Mouse (Mus musculus): ENCODE measurements around the gene Swsap1. TPM values are rescaled to one million over a fixed set of nuclear protein-coding genes. Genes with fewer than 3 reads are reported as not detected.

Gene Swsap1
- polyA plus RNA-seq, 1 experiment from 2014 or later, result 2.1 TPM

- Histone ChIP-seq H3K4me1 (replicated peaks) (peaks cover 19% of the 10 kb centered on the region), H3K9me3 (replicated peaks) (no peaks in the 10 kb centered on the region), H3K27me3 (peaks cover 90% of the 10 kb centered on the region), H3K36me3 (no peaks in the 10 kb centered on the region), H3K9ac (no peak overlapping the region), H3K27ac (no peak overlapping the region), H3K4me2 (no peak overlapping the region), H3K4me3 (replicated peaks) (no peak overlapping the region)
- ATAC-seq (ENCODE audit: low read depth), result no peak
- WGBS (ENCODE audit: insufficient replicate concordance), result 59% methylated on average over 4 of the region's 4 CpGs
- no peak for DNase-seq
These were observed 36.7 kb downstream of the Swsap1 start for GRCm38 (mm10) chr9:21992227-21992626.

- H3K4me3 ChIP-seq (replicated peaks), result no peak overlapping the region
- no peaks in the 10 kb centered on the region for H3K9me3 ChIP-seq (replicated peaks)
- no peaks in the 10 kb centered on the region for H3K36me3 ChIP-seq
- H3K27me3 ChIP-seq, result peaks cover 76% of the 10 kb centered on the region
- no peak for DNase-seq
- no peak overlapping the region for H3K9ac ChIP-seq
- no peak overlapping the region for H3K4me2 ChIP-seq
- 0 out of 2 replicates have a peak, but pooled peaks cover 3% of the 10 kb centered on the region for H3K4me1 ChIP-seq (replicated peaks)
- WGBS (ENCODE audit: insufficient replicate concordance), result 59% methylated on average over 3 of the region's 3 CpGs
- no peak overlapping the region for H3K27ac ChIP-seq
- ATAC-seq (ENCODE audit: low read depth), result no peak
These were observed 40.8 kb downstream of the Swsap1 start for GRCm38 (mm10) chr9:21996178-21996867.

- H3K4me2 ChIP-seq, result no peak overlapping the region
- no peak overlapping the region for H3K27ac ChIP-seq
- H3K9ac ChIP-seq, result no peak overlapping the region
- ATAC-seq (ENCODE audit: low read depth) (no peak), DNase-seq (no peak)
- H3K9me3 ChIP-seq (replicated peaks), result no peaks in the 10 kb centered on the region
- 77% methylated on average over 6 of the region's 6 CpGs for WGBS (ENCODE audit: insufficient replicate concordance)
- H3K4me3 ChIP-seq (replicated peaks), result no peak overlapping the region
- peaks cover 37% of the 10 kb centered on the region for H3K27me3 ChIP-seq
- peaks cover 14% of the 10 kb centered on the region for H3K36me3 ChIP-seq
- peaks cover 26% of the 10 kb centered on the region for H3K4me1 ChIP-seq (replicated peaks)
These were observed 44.7 kb downstream of the Swsap1 start for GRCm38 (mm10) chr9:22000296-22000695.

GRCm38 (mm10) chr9:22001633-22002032 is 46.1 kb downstream of the Swsap1 start:
- peaks cover 26% of the 10 kb centered on the region for H3K4me1 ChIP-seq (replicated peaks)
- peaks cover 27% of the 10 kb centered on the region for H3K36me3 ChIP-seq
- H3K4me3 ChIP-seq (replicated peaks), result no peak overlapping the region
- H3K27ac ChIP-seq, result no peak overlapping the region
- 76% methylated on average over 4 of the region's 4 CpGs for WGBS (ENCODE audit: insufficient replicate concordance)
- H3K9ac ChIP-seq, result no peak overlapping the region
- ATAC-seq (ENCODE audit: low read depth) (no peak), DNase-seq (no peak)
- H3K4me2 ChIP-seq, result no peak overlapping the region
- no peaks in the 10 kb centered on the region for H3K9me3 ChIP-seq (replicated peaks)
- H3K27me3 ChIP-seq, result peaks cover 33% of the 10 kb centered on the region

- peak; percentile 99 for DNase-seq
- H3K36me3 ChIP-seq, result peaks cover 36% of the 10 kb centered on the region
- peak within 1 kb of the TSS; percentile 95 for H3K4me2 ChIP-seq
- H3K4me1 ChIP-seq (replicated peaks), result peaks cover 31% of the 10 kb centered on the region
- no peaks in the 10 kb centered on the region for H3K9me3 ChIP-seq (replicated peaks)
- WGBS (ENCODE audit: insufficient replicate concordance), result 6% methylated on average over 57 of the region's 57 CpGs
- H3K27ac ChIP-seq, result peak within 1 kb of the TSS; percentile 83
- peaks cover 25% of the 10 kb centered on the region for H3K27me3 ChIP-seq
- peak; percentile 99 for ATAC-seq (ENCODE audit: low read depth)
- peak within 1 kb of the TSS; percentile 84 for H3K4me3 ChIP-seq (replicated peaks)
- H3K9ac ChIP-seq, result peak within 1 kb of the TSS; percentile 80
These were observed 46.9 kb downstream of the Swsap1 start, which contains the start of the genes Ccdc151 and Prkcsh for GRCm38 (mm10) chr9:22002194-22003162. Gene Ccdc151, minus strand, starts transcription at chr9:22002634. Gene Prkcsh, plus strand, starts transcription at chr9:22002806.

- no peak for DNase-seq
- under 1% methylated on average over 18 of the region's 18 CpGs for WGBS (ENCODE audit: insufficient replicate concordance)
- peak overlapping the region; percentile 84 for H3K4me3 ChIP-seq (replicated peaks)
- peaks cover 19% of the 10 kb centered on the region for H3K27me3 ChIP-seq
- H3K27ac ChIP-seq, result peak overlapping the region; percentile 83
- peak; percentile 5 for ATAC-seq (ENCODE audit: low read depth)
- peak overlapping the region; percentile 80 for H3K9ac ChIP-seq
- no peaks in the 10 kb centered on the region for H3K9me3 ChIP-seq (replicated peaks)
- peaks cover 43% of the 10 kb centered on the region for H3K36me3 ChIP-seq
- H3K4me2 ChIP-seq, result peak overlapping the region; percentile 95
- peaks cover 31% of the 10 kb centered on the region for H3K4me1 ChIP-seq (replicated peaks)
These were observed 47.6 kb downstream of the Swsap1 start for GRCm38 (mm10) chr9:22003163-22003554.

GRCm38 (mm10) chr9:22004546-22004945 is 49.0 kb downstream of the Swsap1 start:
- DNase-seq (no peak), ATAC-seq (ENCODE audit: low read depth) (no peak)
- Histone ChIP-seq H3K4me1 (replicated peaks) (peaks cover 31% of the 10 kb centered on the region), H3K4me3 (replicated peaks) (peak overlapping the region; percentile 84; the same call in 1 of the 2 replicates), H3K36me3 (peaks cover 56% of the 10 kb centered on the region), H3K27me3 (peaks cover 8% of the 10 kb centered on the region), H3K27ac (no peak overlapping the region), H3K9ac (no peak overlapping the region), H3K4me2 (peak overlapping the region; percentile 95; the same call in 1 of the 2 replicates), H3K9me3 (replicated peaks) (no peaks in the 10 kb centered on the region)
- WGBS (ENCODE audit: insufficient replicate concordance), result 85% methylated on average over 12 of the region's 12 CpGs

Other genes starting within 250 kb of the Swsap1 start
- 18.6 and 22.5 TPM in 2 replicates for gene Ldlr, start 232.3 kb upstream of the Swsap1 start, polyA plus RNA-seq (2015; fragmentation: Nextera tagmentation; extraction: Ambion mirVana)
- gene Spc24, start 195.5 kb upstream of the Swsap1 start, polyA plus RNA-seq (2015; fragmentation: Nextera tagmentation; extraction: Ambion mirVana), result 86.3 and 91.5 TPM in 2 replicates
- 2.6 and 3.4 TPM in 2 replicates for gene Kank2, start 157.0 kb upstream of the Swsap1 start, polyA plus RNA-seq (2015; fragmentation: Nextera tagmentation; extraction: Ambion mirVana)
- 15.5 and 16.1 TPM in 2 replicates for gene Angptl8, start 120.2 kb upstream of the Swsap1 start, polyA plus RNA-seq (2015; fragmentation: Nextera tagmentation; extraction: Ambion mirVana)
- 3.9 and 4.1 TPM in 2 replicates for gene Dock6, start 103.1 kb upstream of the Swsap1 start, polyA plus RNA-seq (2015; fragmentation: Nextera tagmentation; extraction: Ambion mirVana)
- gene Rab3d, start 37.6 kb upstream of the Swsap1 start, polyA plus RNA-seq (2015; fragmentation: Nextera tagmentation; extraction: Ambion mirVana), result 6.6 and 8.4 TPM in 2 replicates
- 1.0 and 1.2 TPM in 2 replicates for gene Ccdc159, start 28.3 kb upstream of the Swsap1 start, polyA plus RNA-seq (2015; fragmentation: Nextera tagmentation; extraction: Ambion mirVana)
- 49.5 and 57.2 TPM in 2 replicates for gene Tmem205, start 28.2 kb upstream of the Swsap1 start, polyA plus RNA-seq (2015; fragmentation: Nextera tagmentation; extraction: Ambion mirVana)
- gene Plppr2, start 18.7 kb upstream of the Swsap1 start, polyA plus RNA-seq (2015; fragmentation: Nextera tagmentation; extraction: Ambion mirVana), result 0.99 and 1.4 TPM in 2 replicates
- gene Epor, start 7.8 kb downstream of the Swsap1 start, polyA plus RNA-seq (2015; fragmentation: Nextera tagmentation; extraction: Ambion mirVana), result 143 and 144 TPM in 2 replicates
- gene Rgl3, start 33.7 kb downstream of the Swsap1 start, polyA plus RNA-seq (2015; fragmentation: Nextera tagmentation; extraction: Ambion mirVana), result 0.15 and 0.46 TPM in 2 replicates
- 0.16 TPM in 1 of 2 replicates, not detected in the other for gene Ccdc151, start 46.9 kb downstream of the Swsap1 start, polyA plus RNA-seq (2015; fragmentation: Nextera tagmentation; extraction: Ambion mirVana)
- 52.6 and 57.5 TPM in 2 replicates for gene Prkcsh, start 47.1 kb downstream of the Swsap1 start, polyA plus RNA-seq (2015; fragmentation: Nextera tagmentation; extraction: Ambion mirVana)
- 0.05 and 0.08 TPM in 2 replicates for gene Elavl3, start 96.3 kb downstream of the Swsap1 start, polyA plus RNA-seq (2015; fragmentation: Nextera tagmentation; extraction: Ambion mirVana)
- gene Gm49318, start 115.5 kb downstream of the Swsap1 start, polyA plus RNA-seq (2015; fragmentation: Nextera tagmentation; extraction: Ambion mirVana), result not detected in 2 replicates
- gene Zfp653, start 115.6 kb downstream of the Swsap1 start, polyA plus RNA-seq (2015; fragmentation: Nextera tagmentation; extraction: Ambion mirVana), result 3.7 and 3.9 TPM in 2 replicates
- 33.4 and 34.2 TPM in 2 replicates for gene Ecsit, start 129.7 kb downstream of the Swsap1 start, polyA plus RNA-seq (2015; fragmentation: Nextera tagmentation; extraction: Ambion mirVana)
- gene Cnn1, start 143.5 kb downstream of the Swsap1 start, polyA plus RNA-seq (2015; fragmentation: Nextera tagmentation; extraction: Ambion mirVana), result 1.9 and 3.6 TPM in 2 replicates
- gene Elof1, start 161.4 kb downstream of the Swsap1 start, polyA plus RNA-seq (2015; fragmentation: Nextera tagmentation; extraction: Ambion mirVana), result 103 and 109 TPM in 2 replicates
- gene Acp5, start 180.0 kb downstream of the Swsap1 start, polyA plus RNA-seq (2015; fragmentation: Nextera tagmentation; extraction: Ambion mirVana), result 184 and 187 TPM in 2 replicates
- gene Pigyl, start 201.1 kb downstream of the Swsap1 start, polyA plus RNA-seq (2015; fragmentation: Nextera tagmentation; extraction: Ambion mirVana), result 42.1 and 44.6 TPM in 2 replicates
- not detected in 2 replicates for gene Zfp872, start 232.3 kb downstream of the Swsap1 start, polyA plus RNA-seq (2015; fragmentation: Nextera tagmentation; extraction: Ambion mirVana)

Data from liver, embryonic 13.5 days (tissue).